Mouse (Mus musculus): ENCODE results near the gene Hmgb1. TPM values are rescaled to one million over a fixed set of nuclear protein-coding genes. Genes with fewer than 3 reads are reported as not detected.

The Hmgb1 gene
- total and polyA plus RNA-seq, 3 experiments: 227 to 899 (median 288) TPM

GRCm38 (mm10) chr5:149052421-149053338 lies 131.6 kb downstream of the Hmgb1 start (continued):
- TF ChIP-seq EP300 (IDR thresholded peaks at IDR 0.05; ENCODE audit: low read length) (no peak), MYC (IDR thresholded peaks at IDR 0.05; ENCODE audit: low read depth, low read length) (0 out of 2 replicates have a peak, but pooled peaks have one; percentile 21), BHLHE40 (IDR thresholded peaks at IDR 0.05; ENCODE audit: low read depth, low read length) (no peak), IRF4 (IDR thresholded peaks at IDR 0.05; ENCODE audit: low read depth, low read length) (peak; percentile 25; the same call in 1 of the 2 replicates), ETS1 (conservative IDR thresholded peaks at IDR 0.05; ENCODE audit: low read depth, low read length) (no peak), SIN3A (IDR thresholded peaks at IDR 0.05; ENCODE audit: low read length) (peak; percentile 98), POLR2A (IDR thresholded peaks at IDR 0.05; ENCODE audit: low read depth, low read length) (peak; percentile 85), ZNF384 (IDR thresholded peaks at IDR 0.05; ENCODE audit: low read depth, low read length) (0 out of 2 replicates have a peak, but pooled peaks have one; percentile 36), TCF12 (IDR thresholded peaks at IDR 0.05; ENCODE audit: low read depth, low read length) (peak; percentile 84), MAFK (IDR thresholded peaks at IDR 0.05; ENCODE audit: insufficient replicate concordance, low read length) (no peak), MAX (IDR thresholded peaks at IDR 0.05; ENCODE audit: low read length) (peak; percentile 19; the same call in 1 of the 2 replicates), ZC3H11A (IDR thresholded peaks at IDR 0.05; ENCODE audit: low read depth, low read length) (no peak), GABPA (IDR thresholded peaks at IDR 0.05; ENCODE audit: insufficient replicate concordance, low read depth, low read length) (no peak), ZKSCAN1 (IDR thresholded peaks at IDR 0.05; ENCODE audit: borderline replicate concordance, low read depth, low read length) (no peak), CHD1 (IDR thresholded peaks at IDR 0.05; ENCODE audit: low read depth, low read length) (no peak)

GRCm38 (mm10) chr5:149051571-149052420 lies 132.5 kb downstream of the Hmgb1 start:
- in situ Hi-C loops (cut with MboI; ENCODE audit: low pct_ligation_motif_present, low pct_unique_long_range_greater_than_20kb, low sequenced_read_pairs) (no loop called here), dilution Hi-C loops (cut with MboI; ENCODE audit: extremely low pct_ligation_motif_present, extremely low pct_unique_long_range_greater_than_20kb, low sequenced_read_pairs) (no loop called here)
- H3K9me3 ChIP-seq (replicated peaks; ENCODE audit: low read length): no peaks in the 10 kb centered on the region
- H3K27me3 ChIP-seq (replicated peaks): no peaks in the 10 kb centered on the region
- peaks cover 32% of the 10 kb centered on the region for H3K79me2 ChIP-seq (replicated peaks; ENCODE audit: control insufficient read depth, extremely low read depth, insufficient read depth, poor library complexity, severe bottlenecking)
- peaks cover 0 to 18% of the 10 kb centered on the region in 2 experiments; a peak in 2 of 4 replicates for H3K4me1 ChIP-seq (ENCODE audit: control insufficient read depth in 1 of 2, insufficient read depth in 2 of 2)
- H3K9ac ChIP-seq (ENCODE audit: insufficient read depth, low read depth): peak overlapping the region; percentile 100
- peak overlapping the region; percentile 84 for H3K27ac ChIP-seq (ENCODE audit: insufficient read depth, low read depth)
- H3K36me3 ChIP-seq (replicated peaks in 1 of 2; ENCODE audit: control insufficient read depth in 1 of 2, insufficient read depth in 1 of 2, low read length in 1 of 2): peaks cover 10 to 20% of the 10 kb centered on the region in 2 experiments
- peak overlapping the region; percentile 77 to 83 (median 82) for H3K4me3 ChIP-seq (replicated peaks in 1 of 3; ENCODE audit: low read depth in 2 of 3, low read length in 2 of 3, poor library complexity in 1 of 3)
- H3K4me2 ChIP-seq (ENCODE audit: insufficient read depth, low read depth, poor library complexity, severe bottlenecking): no peak overlapping the region
- peak; percentile 67 for DNase-seq (ENCODE audit: extremely low read depth)
- TF ChIP-seq TCF12 (IDR thresholded peaks at IDR 0.05; ENCODE audit: low read depth, low read length) (peak; percentile 53), ZC3H11A (IDR thresholded peaks at IDR 0.05; ENCODE audit: low read depth, low read length) (no peak), SIN3A (IDR thresholded peaks at IDR 0.05; ENCODE audit: low read length) (peak; percentile 57), MXI1 (IDR thresholded peaks at IDR 0.05; ENCODE audit: low read depth, low read length) (peak; percentile 93), NELFE (IDR thresholded peaks at IDR 0.05; ENCODE audit: low read depth, low read length) (no peak), MAZ (IDR thresholded peaks at IDR 0.05; ENCODE audit: low read depth, low read length) (no peak), UBTF (IDR thresholded peaks at IDR 0.05; ENCODE audit: low read depth, low read length) (0 out of 2 replicates have a peak, but pooled peaks have one; percentile 47), E2F4 (IDR thresholded peaks at IDR 0.05; ENCODE audit: insufficient replicate concordance, low read depth, low read length) (no peak), SMC3 (IDR thresholded peaks at IDR 0.05; ENCODE audit: low read depth, low read length) (peak; percentile 2; the same call in 1 of the 2 replicates), CHD1 (IDR thresholded peaks at IDR 0.05; ENCODE audit: low read depth, low read length) (no peak), MEF2A (IDR thresholded peaks at IDR 0.05; ENCODE audit: borderline replicate concordance, low read depth, low read length) (no peak; the same call in 1 of the 2 replicates), GABPA (IDR thresholded peaks at IDR 0.05; ENCODE audit: insufficient replicate concordance, low read depth, low read length) (no peak), IRF4 (IDR thresholded peaks at IDR 0.05; ENCODE audit: low read depth, low read length) (no peak), POLR2AphosphoS2 (IDR thresholded peaks at IDR 0.05; ENCODE audit: low read depth, low read length) (no peak), USF1 (IDR thresholded peaks at IDR 0.05; ENCODE audit: low read depth, low read length) (no peak), HCFC1 (IDR thresholded peaks at IDR 0.05; ENCODE audit: low read depth, low read length) (no peak), ETS1 (conservative IDR thresholded peaks at IDR 0.05; ENCODE audit: low read depth, low read length) (no peak), EP300 (IDR thresholded peaks at IDR 0.05; ENCODE audit: low read length) (no peak), BHLHE40 (IDR thresholded peaks at IDR 0.05; ENCODE audit: low read depth, low read length) (peak; percentile 70), ZNF384 (IDR thresholded peaks at IDR 0.05; ENCODE audit: low read depth, low read length) (no peak), ZKSCAN1 (IDR thresholded peaks at IDR 0.05; ENCODE audit: borderline replicate concordance, low read depth, low read length) (no peak), MAX (IDR thresholded peaks at IDR 0.05; ENCODE audit: low read length) (no peak), MYC (IDR thresholded peaks at IDR 0.05; ENCODE audit: low read depth, low read length) (no peak), ZMIZ1 (IDR thresholded peaks at IDR 0.05; ENCODE audit: low read depth, low read length) (peak; percentile 54; the same call in 1 of the 2 replicates), JUN (IDR thresholded peaks at IDR 0.05; ENCODE audit: insufficient read depth, low read depth, low read length) (no peak), KAT2A (IDR thresholded peaks at IDR 0.05; ENCODE audit: insufficient replicate concordance, low read length) (no peak), RAD21 (IDR thresholded peaks at IDR 0.05; ENCODE audit: low read depth, low read length) (no peak)

Measured in CH12.LX (cell line).